Mouse (Mus musculus): ENCODE measurements around the gene Cnpy4. TPM values are rescaled to one million over a fixed set of nuclear protein-coding genes. Genes with fewer than 3 reads are reported as not detected.

Gene Cnpy4
- total and polyA plus RNA-seq, 2 experiments: 1.3 to 4.9 TPM

DNA sequence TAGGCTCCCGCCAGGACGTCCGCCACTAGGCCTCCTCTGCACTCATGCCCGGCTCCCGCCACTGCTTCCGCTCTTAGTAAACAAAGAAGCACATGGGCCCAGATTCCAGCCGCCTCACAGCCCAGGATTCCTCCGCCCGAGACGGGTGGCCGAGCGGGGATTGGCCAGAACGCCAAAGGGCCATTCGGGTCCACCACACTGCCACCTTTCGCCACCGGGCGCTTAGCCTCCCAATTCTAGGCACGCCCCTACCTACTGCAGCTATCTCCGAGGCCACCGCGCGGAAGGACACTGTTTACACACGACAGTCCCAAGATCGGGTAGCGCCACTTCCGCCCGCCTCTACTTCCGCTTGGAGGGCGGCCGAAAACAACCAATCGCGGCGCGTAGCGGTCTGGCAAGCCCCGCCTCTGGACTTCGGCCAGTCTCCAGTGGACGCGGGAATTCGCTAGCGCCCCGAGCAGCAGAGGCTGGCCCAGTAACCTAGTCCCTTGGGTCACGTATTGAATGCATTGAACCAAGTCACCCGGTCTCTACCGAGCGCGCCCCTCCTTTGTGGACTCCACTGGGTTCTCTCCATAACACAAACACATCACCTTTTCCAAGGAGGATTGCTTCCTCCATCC is 16.2 kb upstream of the Cnpy4 start:
- Histone ChIP-seq H3K9ac (ENCODE audit: low read depth, low read length) (peak overlapping the region; percentile 49), H3K4me3 (ENCODE audit: insufficient read depth, low read depth, low read length) (peak overlapping the region; percentile 61), H3K36me3 (ENCODE audit: control insufficient read depth, insufficient read depth, low read length) (peaks cover 9% of the 10 kb centered on the region; the same call in 1 of the 2 replicates), H3K79me2 (ENCODE audit: control insufficient read depth, insufficient read depth, low read length) (no peaks in the 10 kb centered on the region; the same call in 1 of the 2 replicates), H3K27ac (replicated peaks; ENCODE audit: insufficient read depth, low read depth, low read length) (peak overlapping the region; percentile 62), H3K4me1 (ENCODE audit: control insufficient read depth, insufficient read depth, low read length) (peaks cover 2% of the 10 kb centered on the region; the same call in 1 of the 2 replicates), H3K27me3 (ENCODE audit: control insufficient read depth, insufficient read depth, low read length) (no peaks in the 10 kb centered on the region)
- WGBS: under 1% methylated on average over 47 of the region's 47 CpGs
- peak; percentile 97 for DNase-seq (ENCODE audit: extremely low read depth, low read depth, low spot score)
- TF ChIP-seq CTCF (IDR thresholded peaks at IDR 0.05; ENCODE audit: low read depth, low read length) (no peak), POLR2A (IDR thresholded peaks at IDR 0.05; ENCODE audit: extremely low read depth, insufficient read depth, low read length) (peak; percentile 37; the same call in 1 of the 2 replicates)

DNA sequence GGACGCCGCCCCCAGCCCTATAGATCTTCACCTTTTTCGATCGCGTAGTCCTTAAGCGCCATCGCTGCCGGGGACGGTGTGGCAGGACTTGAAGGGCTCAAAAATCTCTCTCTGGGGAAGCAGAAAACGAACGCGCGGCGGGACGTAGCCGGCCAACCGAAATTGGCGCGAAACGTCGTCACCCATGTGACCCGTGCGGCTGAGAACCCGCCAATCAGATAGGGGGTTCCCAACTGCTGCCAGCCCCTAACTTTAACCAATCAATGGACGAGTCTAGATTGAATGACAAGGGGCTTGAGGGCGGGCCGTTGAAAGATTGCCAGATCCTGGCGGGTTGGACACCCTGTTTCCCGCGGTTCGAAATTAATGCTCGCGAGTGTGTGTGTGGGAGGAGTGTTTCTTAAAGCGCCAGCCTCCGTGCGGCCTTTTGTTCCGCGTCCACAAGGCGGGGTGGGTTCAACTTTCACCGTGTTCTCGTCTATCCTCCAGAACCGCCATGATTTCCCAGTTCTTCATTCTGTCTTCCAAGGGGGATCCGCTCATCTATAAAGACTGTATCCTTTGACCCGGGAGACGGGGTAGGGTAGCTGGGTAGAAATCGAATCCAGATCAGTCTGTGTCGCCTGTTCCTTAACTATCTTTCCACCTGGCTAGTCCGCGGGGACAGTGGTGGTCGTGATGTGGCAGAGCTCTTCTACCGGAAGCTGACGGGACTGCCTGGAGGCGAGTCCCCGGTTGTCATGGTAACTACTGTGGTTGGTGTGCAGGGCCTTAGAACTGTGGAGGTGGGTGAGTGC is 15.4 kb upstream of the Cnpy4 start, which contains the start of the genes Ap4m1 and Mcm7:
Gene Ap4m1 (plus strand): TSS at position 308 of the 797 bp plus-strand sequence.
Gene Mcm7 (minus strand): TSS at position 728 of the 797 bp plus-strand sequence.
- DNase-seq (ENCODE audit: extremely low read depth, low read depth, low spot score): peak; percentile 94
- TF ChIP-seq POLR2A (IDR thresholded peaks at IDR 0.05; ENCODE audit: extremely low read depth, insufficient read depth, low read length) (0 out of 2 replicates have a peak, but pooled peaks have one; percentile 15), CTCF (IDR thresholded peaks at IDR 0.05; ENCODE audit: low read depth, low read length) (0 out of 2 replicates have a peak, but pooled peaks have one; percentile 3)
- under 1% methylated on average over 54 of the region's 54 CpGs for WGBS
- H3K27me3 ChIP-seq (ENCODE audit: control insufficient read depth, insufficient read depth, low read length): no peaks in the 10 kb centered on the region
- peaks cover under 1% of the 10 kb centered on the region; the same call in 1 of the 2 replicates for H3K36me3 ChIP-seq (ENCODE audit: control insufficient read depth, insufficient read depth, low read length)
- peak within 1 kb of the TSS; percentile 60 for H3K9ac ChIP-seq (ENCODE audit: low read depth, low read length)
- H3K27ac ChIP-seq (replicated peaks; ENCODE audit: insufficient read depth, low read depth, low read length): peak within 1 kb of the TSS; percentile 62
- H3K79me2 ChIP-seq (ENCODE audit: control insufficient read depth, insufficient read depth, low read length): no peaks in the 10 kb centered on the region; the same call in 1 of the 2 replicates
- H3K4me1 ChIP-seq (ENCODE audit: control insufficient read depth, insufficient read depth, low read length): peaks cover 2% of the 10 kb centered on the region; the same call in 1 of the 2 replicates
- H3K4me3 ChIP-seq (ENCODE audit: insufficient read depth, low read depth, low read length): peak within 1 kb of the TSS; percentile 61

DNA sequence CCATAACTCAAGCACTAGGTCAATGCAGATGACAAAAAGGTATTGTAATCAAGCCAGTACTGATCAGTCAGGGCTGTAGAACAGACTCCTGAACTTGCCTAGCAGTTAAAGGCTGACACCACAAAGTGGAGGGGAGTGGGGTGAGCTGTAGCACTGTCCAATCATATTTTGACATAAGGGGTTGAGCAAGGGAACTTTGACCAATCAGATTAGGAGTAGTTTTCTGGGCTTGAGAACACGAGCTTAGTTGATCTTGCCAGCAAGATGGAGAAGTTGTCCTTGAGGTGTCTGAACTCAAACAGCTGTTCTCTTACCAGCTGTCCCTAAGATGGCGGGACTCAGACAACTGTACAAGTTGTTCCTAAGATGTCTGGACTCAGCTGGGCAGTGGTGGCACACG is 14.1 kb upstream of the Cnpy4 start:
- DNase-seq (ENCODE audit: extremely low read depth, low read depth, low spot score): no peak
- Histone ChIP-seq H3K4me1 (ENCODE audit: control insufficient read depth, insufficient read depth, low read length) (peaks cover 2% of the 10 kb centered on the region; the same call in 1 of the 2 replicates), H3K9ac (ENCODE audit: low read depth, low read length) (no peak overlapping the region), H3K36me3 (ENCODE audit: control insufficient read depth, insufficient read depth, low read length) (peaks cover 10% of the 10 kb centered on the region), H3K27me3 (ENCODE audit: control insufficient read depth, insufficient read depth, low read length) (no peaks in the 10 kb centered on the region), H3K27ac (replicated peaks; ENCODE audit: insufficient read depth, low read depth, low read length) (no peak overlapping the region), H3K79me2 (ENCODE audit: control insufficient read depth, insufficient read depth, low read length) (no peaks in the 10 kb centered on the region; the same call in 1 of the 2 replicates), H3K4me3 (ENCODE audit: insufficient read depth, low read depth, low read length) (no peak overlapping the region)
- WGBS: 76% methylated on average over 3 of the region's 3 CpGs
- TF ChIP-seq CTCF (IDR thresholded peaks at IDR 0.05; ENCODE audit: low read depth, low read length) (no peak), POLR2A (IDR thresholded peaks at IDR 0.05; ENCODE audit: extremely low read depth, insufficient read depth, low read length) (no peak)

DNA sequence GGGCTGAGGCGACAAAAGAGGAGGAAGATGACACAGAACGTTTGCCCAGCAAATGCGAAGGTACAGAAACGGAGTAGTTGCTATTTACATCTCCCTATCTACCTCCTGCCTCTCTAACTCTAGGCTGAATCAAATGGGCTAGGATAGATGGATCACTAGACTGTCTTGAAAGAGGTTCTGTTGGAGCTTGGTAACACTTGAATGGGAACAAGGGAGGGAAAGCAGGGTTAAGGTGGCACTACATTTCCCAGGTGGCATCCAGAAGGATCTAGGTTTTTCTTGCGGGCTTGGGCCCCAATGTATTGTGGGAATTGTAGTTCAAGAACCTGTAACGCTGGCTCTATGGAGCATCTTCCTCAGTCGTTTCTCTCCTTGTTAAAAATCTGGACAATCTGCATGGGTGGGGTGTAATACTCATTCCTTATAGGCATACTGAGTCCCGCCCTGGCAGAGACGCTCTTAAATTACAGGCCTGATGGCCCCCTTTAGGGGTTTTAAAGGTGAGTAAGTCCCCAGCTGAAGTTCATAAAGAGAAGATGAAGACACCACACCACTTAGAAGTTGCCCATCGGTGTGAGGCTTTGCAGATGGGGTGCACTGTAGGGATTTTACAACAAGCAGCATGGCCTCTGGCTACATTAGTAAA is 499 bp downstream of the Cnpy4 start:
- Histone ChIP-seq H3K36me3 (ENCODE audit: control insufficient read depth, insufficient read depth, low read length) (no peaks in the 10 kb centered on the region), H3K27ac (replicated peaks; ENCODE audit: insufficient read depth, low read depth, low read length) (peak overlapping the region; percentile 91), H3K79me2 (ENCODE audit: control insufficient read depth, insufficient read depth, low read length) (no peaks in the 10 kb centered on the region), H3K4me3 (ENCODE audit: insufficient read depth, low read depth, low read length) (peak overlapping the region; percentile 65), H3K9ac (ENCODE audit: low read depth, low read length) (peak overlapping the region; percentile 87), H3K4me1 (ENCODE audit: control insufficient read depth, insufficient read depth, low read length) (peaks cover 5% of the 10 kb centered on the region), H3K27me3 (ENCODE audit: control insufficient read depth, insufficient read depth, low read length) (no peaks in the 10 kb centered on the region)
- TF ChIP-seq POLR2A (IDR thresholded peaks at IDR 0.05; ENCODE audit: extremely low read depth, insufficient read depth, low read length) (no peak), CTCF (IDR thresholded peaks at IDR 0.05; ENCODE audit: low read depth, low read length) (no peak)
- peak; percentile 86 for DNase-seq (ENCODE audit: extremely low read depth, low read depth, low spot score)
- WGBS: 0% methylated on average over 10 of the region's 10 CpGs
